Mouse (Mus musculus) small intestine, adult 2 months (tissue): ENCODE results near the gene Dnajc17. TPM values are rescaled to one million over a fixed set of nuclear protein-coding genes. Genes with fewer than 3 reads are reported as not detected.
A peak's percentile ranks its signal among the peaks of the same experiment; 100 is the strongest.

ENCODE experiments used
- H3K27ac ChIP-seq: fragments of 200-500 bp; 2 replicates; pipeline ENCODE4 v1.5.1; 2012; ENCODE audit warnings: low read depth, low read length, control low read depth, inconsistent platforms; ENCODE audit not compliant: insufficient read depth
- H3K27me3 ChIP-seq: fragments of 200-500 bp; 2 replicates; pipeline ENCODE4 v1.6.1; 2012; ENCODE audit warnings: mild to moderate bottlenecking, moderate library complexity, low read length, inconsistent platforms; ENCODE audit not compliant: control insufficient read depth, insufficient read depth
- H3K36me3 ChIP-seq: fragments of 200-500 bp; 2 replicates; pipeline ENCODE4 v1.6.1; 2012; ENCODE audit warnings: mild to moderate bottlenecking, low read length, control low read depth, inconsistent platforms; ENCODE audit not compliant: control insufficient read depth, insufficient read depth
- H3K4me1 ChIP-seq: fragments of 200-500 bp; 2 replicates; pipeline ENCODE4 v1.6.1; 2012; ENCODE audit warnings: low read length, inconsistent platforms, mixed read lengths; ENCODE audit not compliant: control insufficient read depth, insufficient read depth, insufficient read length
- H3K4me3 ChIP-seq: fragments of 200-500 bp; 2 replicates; pipeline ENCODE4 v1.5.1; 2012; ENCODE audit warnings: low read depth, mild to moderate bottlenecking, control low read depth, inconsistent platforms, low read length, moderate library complexity
- CTCF ChIP-seq: fragments of 200-500 bp; IDR thresholded peaks from 2 replicates; pipeline ENCODE4 v1.5.1; 2012; ENCODE audit warnings: low read depth, mild to moderate bottlenecking, control low read depth, inconsistent platforms, low read length, moderate library complexity, mixed read lengths; ENCODE audit not compliant: insufficient replicate concordance, insufficient read length; ENCODE audit errors: extremely low read depth
- POLR2A ChIP-seq: fragments of 200-500 bp; IDR thresholded peaks from 2 replicates; pipeline ENCODE4 v1.6.1; 2012; ENCODE audit warnings: low read depth, mild to moderate bottlenecking, control low read depth, inconsistent platforms, low read length, moderate library complexity
- WGBS: fragments of 180-500 bp; shearing (Covaris S2); methylation state at CpG from one replicate; pipeline ENCODE4 v1.1.7; 2018; 5-methylcytosine and 5-hydroxymethylcytosine counted together
- polyA plus RNA-seq: library from polyadenylated mRNA; depleted of rRNA; stranded (reverse); fragments of >200 nt; gene quantifications from 2 replicates; pipeline ENCODE4 v1.2.3, GENCODE M21; 2012; rRNA removed

Dnajc17 gene
- polyA plus RNA-seq = 1.5 and 2.9 TPM in 2 replicates

DNA sequence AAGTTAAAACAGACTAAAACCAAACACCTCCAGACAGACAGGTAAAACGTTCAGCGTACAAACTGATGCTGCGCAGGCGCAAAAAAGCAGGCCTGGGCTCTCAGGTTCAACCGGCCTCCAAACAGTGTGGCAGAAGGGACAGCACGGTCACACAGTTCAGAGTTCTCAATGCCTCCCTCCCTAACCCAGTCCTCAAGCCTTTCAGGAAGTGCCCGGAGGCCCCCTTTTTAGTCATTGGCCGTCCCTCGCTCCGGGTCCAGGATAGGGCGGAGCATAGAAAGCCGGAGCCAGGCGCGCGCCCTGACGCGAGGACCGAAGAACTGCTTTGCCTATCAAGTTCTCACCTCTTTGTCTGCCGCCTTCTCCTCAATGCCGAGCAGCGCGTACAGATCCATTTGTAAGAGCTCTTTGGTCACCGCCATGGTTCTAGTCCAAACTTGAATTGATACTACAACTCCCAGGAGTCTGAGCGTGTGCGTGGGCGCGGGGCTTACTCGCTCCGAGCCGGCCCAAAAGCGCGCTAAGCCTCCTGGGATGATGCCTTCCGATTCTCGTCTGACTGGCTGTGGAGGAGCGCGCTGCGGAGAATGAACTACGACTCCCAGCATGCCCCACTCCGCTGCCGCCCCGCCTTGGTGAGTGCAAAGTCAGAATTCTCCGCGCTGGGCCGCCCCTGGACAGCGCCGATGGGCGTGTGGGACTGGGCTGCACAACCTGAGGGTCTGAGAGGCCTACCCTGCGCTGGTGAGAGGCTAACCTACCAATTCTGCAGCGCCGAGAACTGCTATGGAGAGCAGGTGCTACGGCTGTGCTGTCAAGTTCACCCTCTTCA is at the start of gene Dnajc17, which contains the start of gene Zfyve19:
Gene Dnajc17, minus strand, starts transcription at position 452 of the 832 bp plus-strand sequence.
Gene Zfyve19, plus strand, starts transcription at position 274 of the 832 bp plus-strand sequence.
- WGBS = under 1% methylated on average over 51 of the region's 51 CpGs
- Histone ChIP-seq H3K4me1 (peaks cover 3% of the 10 kb centered on the region; the same call in 1 of the 2 replicates), H3K27me3 (no peaks in the 10 kb centered on the region), H3K4me3 (peak within 1 kb of the TSS; percentile 67), H3K27ac (peak within 1 kb of the TSS; percentile 93), H3K36me3 (peaks cover 18% of the 10 kb centered on the region)
- TF ChIP-seq POLR2A = peak; percentile 78
- TF ChIP-seq CTCF = no peak

DNA sequence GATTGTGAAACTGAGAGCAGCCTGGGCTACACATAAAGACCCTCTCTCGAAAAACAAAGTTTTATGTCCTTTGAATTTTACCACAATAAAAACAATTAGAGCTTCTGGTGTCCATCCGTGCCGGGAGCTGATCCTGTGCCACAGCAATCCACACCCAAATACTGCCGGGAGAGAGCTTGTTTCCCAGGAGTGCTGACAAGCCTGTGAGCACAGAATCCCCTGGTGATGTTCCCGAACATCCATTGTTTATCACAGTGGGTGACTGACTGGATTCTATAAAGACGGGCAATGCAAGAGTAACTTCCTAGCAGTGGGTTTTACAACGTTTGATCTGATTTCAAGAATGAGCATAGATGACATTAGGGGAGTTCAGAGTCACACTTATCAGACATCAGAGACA is 46.4 kb upstream of the Dnajc17 start:
- no peak overlapping the region for H3K4me3 ChIP-seq
- H3K27me3 ChIP-seq = no peaks in the 10 kb centered on the region
- no peaks in the 10 kb centered on the region for H3K36me3 ChIP-seq
- H3K4me1 ChIP-seq = peaks cover 12% of the 10 kb centered on the region; the same call in 1 of the 2 replicates
- H3K27ac ChIP-seq = no peak overlapping the region
- WGBS = 19% methylated on average over 7 of the region's 7 CpGs
- TF ChIP-seq CTCF = no peak
- no peak for TF ChIP-seq POLR2A

DNA sequence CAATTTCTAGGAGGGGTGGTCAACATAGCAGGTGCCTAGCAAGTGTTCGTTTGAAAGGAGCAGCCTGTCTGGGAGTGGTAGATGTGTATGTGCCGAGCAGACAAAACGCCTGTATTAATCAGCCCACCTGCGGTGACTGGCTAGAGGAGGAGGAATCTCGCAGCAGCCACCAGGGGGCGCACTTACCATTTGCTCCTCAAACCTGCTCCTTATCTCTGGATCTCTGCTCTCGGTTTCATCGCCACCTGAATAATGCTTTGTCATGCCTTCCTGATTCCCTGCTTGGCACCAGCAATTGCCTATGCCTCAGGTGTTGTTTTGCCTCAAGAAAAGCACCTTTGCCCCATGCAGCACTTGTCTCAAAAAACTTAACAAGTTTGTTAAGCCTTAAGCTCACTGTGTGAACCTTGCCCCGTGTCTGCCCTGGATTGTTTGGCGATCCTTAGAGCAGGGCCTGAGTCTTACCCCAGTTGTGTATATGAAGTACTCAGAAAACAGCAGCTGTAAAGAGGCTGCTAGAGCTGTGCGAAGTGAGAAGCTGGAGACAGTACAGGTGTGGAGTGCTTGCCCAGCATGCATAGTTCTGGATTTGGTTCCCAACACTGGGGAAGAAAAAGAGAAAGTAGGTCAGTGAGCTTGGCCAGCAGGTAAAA is 42.4 kb upstream of the Dnajc17 start:
- no peaks in the 10 kb centered on the region for H3K27me3 ChIP-seq
- WGBS = 4% methylated on average over 11 of the region's 11 CpGs
- peak overlapping the region; percentile 80 for H3K27ac ChIP-seq
- H3K4me3 ChIP-seq = no peak overlapping the region
- peaks cover 36% of the 10 kb centered on the region for H3K36me3 ChIP-seq
- H3K4me1 ChIP-seq = peaks cover 11% of the 10 kb centered on the region; the same call in 1 of the 2 replicates
- TF ChIP-seq POLR2A (no peak), CTCF (peak; percentile 89)

DNA sequence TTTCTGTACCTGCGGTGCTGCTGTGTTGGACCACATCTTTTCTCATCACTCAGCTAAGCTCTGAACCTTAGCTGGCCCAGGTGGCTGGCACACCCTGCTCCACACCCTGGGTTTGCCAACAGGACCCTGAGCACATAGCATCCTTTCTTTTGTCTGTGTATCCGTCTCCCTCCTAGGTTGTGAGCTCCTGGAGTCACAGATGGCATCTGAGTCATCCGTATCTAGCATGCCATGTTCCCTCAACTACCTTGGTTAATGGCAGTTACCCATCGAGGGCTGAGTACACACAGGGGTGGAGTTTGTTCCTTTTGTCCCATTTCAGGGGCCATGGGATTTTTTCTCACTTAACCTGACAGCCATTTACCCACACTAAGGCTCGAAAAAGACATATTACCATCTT is 41.8 kb upstream of the Dnajc17 start:
- peaks cover 11% of the 10 kb centered on the region; the same call in 1 of the 2 replicates for H3K4me1 ChIP-seq
- H3K27ac ChIP-seq = peak overlapping the region; percentile 36
- WGBS = 34% methylated on average over 5 of the region's 5 CpGs
- H3K4me3 ChIP-seq = no peak overlapping the region
- H3K27me3 ChIP-seq = no peaks in the 10 kb centered on the region
- TF ChIP-seq CTCF = no peak
- TF ChIP-seq POLR2A = no peak
- H3K36me3 ChIP-seq = peaks cover 42% of the 10 kb centered on the region

DNA sequence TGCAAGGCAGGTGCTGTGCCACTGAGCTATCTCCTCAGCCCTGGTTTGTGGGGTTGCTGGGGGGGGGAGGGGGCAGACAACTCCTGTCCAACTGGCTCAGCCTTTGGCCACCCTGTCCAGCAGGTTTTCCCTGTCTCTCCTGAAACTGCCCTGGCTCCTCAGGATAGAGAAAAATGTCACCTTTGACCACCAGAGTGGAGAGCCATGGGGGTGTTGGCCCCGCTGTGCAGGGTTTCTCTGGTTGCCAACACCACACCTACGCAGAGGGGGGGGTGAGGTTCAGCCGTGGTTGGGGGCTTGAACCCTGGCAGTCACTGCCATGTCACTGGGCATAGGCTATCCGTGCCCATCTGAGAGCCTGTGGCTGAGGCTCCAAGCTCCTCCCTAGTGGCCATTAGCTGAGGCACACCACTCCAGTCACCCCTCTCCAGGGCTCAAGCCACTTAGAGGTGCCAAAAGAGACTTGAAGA is 41.0 kb upstream of the Dnajc17 start:
- H3K27ac ChIP-seq = peak overlapping the region; percentile 36; the same call in 1 of the 2 replicates
- H3K36me3 ChIP-seq = peaks cover 49% of the 10 kb centered on the region
- no peaks in the 10 kb centered on the region for H3K27me3 ChIP-seq
- 24% methylated on average over 4 of the region's 4 CpGs for WGBS
- H3K4me1 ChIP-seq = peaks cover 11% of the 10 kb centered on the region; the same call in 1 of the 2 replicates
- no peak overlapping the region for H3K4me3 ChIP-seq
- TF ChIP-seq CTCF (no peak), POLR2A (no peak)

DNA sequence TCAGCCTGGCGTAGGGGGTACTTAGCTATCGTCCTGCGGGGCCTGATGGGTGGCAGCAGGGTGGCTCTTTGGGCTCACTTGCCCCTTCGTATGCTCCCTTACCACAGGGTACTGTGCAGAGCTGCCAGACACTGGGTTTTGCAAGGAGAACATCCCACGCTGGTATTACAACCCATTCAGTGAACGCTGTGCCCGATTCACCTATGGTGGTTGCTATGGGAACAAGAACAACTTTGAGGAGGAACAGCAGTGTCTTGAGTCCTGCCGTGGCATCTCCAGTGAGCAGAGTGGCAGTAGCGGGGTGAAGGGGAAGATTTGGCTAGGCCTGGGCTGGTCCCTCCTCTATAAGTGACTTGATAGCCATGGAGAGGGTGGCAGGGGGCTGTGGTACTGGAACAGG is 39.3 kb upstream of the Dnajc17 start:
- Histone ChIP-seq H3K27ac (no peak overlapping the region), H3K4me3 (no peak overlapping the region), H3K27me3 (no peaks in the 10 kb centered on the region), H3K4me1 (peaks cover 20% of the 10 kb centered on the region), H3K36me3 (peaks cover 62% of the 10 kb centered on the region)
- WGBS = 83% methylated on average over 9 of the region's 9 CpGs
- no peak for TF ChIP-seq CTCF
- no peak for TF ChIP-seq POLR2A

DNA sequence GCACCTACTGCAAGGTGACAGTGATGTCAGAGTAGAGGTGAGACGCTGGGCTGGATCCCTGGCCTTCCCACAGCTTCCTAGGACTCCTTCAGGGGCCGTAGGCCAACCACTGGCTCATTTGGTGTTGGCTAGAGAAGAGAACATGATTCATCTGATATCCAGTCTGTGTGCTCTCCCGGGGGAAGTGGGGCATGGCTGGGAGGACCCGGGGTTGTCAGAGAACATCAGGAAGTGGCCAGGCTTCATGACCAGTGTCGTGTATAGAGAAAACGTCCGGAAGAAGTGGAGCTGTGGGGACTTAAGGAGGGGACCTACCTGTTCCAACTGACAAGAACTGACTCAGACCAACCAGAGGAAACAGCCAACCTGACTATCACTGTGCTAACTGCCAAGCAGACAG is 36.7 kb upstream of the Dnajc17 start:
- WGBS = 77% methylated on average over 7 of the region's 7 CpGs
- no peak overlapping the region for H3K27ac ChIP-seq
- TF ChIP-seq POLR2A = no peak
- no peak for TF ChIP-seq CTCF

More for the DNA sequence above, 36.7 kb upstream of the Dnajc17 start:
- Histone ChIP-seq H3K4me1 (peaks cover 22% of the 10 kb centered on the region), H3K27me3 (no peaks in the 10 kb centered on the region), H3K4me3 (no peak overlapping the region), H3K36me3 (peaks cover 76% of the 10 kb centered on the region)
